Mouse (Mus musculus) spleen, adult 18-20 months (tissue): ENCODE measurements around the gene Gphb5.
"Not testable (repeated sequence)": the region's sequence is repeated elsewhere in the genome, so short reads cannot be mapped to it uniquely, and the experiment has no call there.

Experiments used
- DNase-seq, 2 experiments: peaks; one replicate each; pipeline ENCODE4 v3.0.0; 2022; ENCODE audit warnings: mixed read lengths in 2 of 2

Gphb5 gene

GRCm38 (mm10) chr12:75416681-75417080, at the start of gene Gphb5:
Gphb5 (minus strand) TSS chr12:75416781.
- DNase-seq: no peak

- DNase-seq: no peak
Measured at GRCm38 (mm10) chr12:75466206-75466605, 49.6 kb upstream of the Gphb5 start.

GRCm38 (mm10) chr12:75464016-75464769, 47.6 kb upstream of the Gphb5 start:
- DNase-seq: peak in 1 of 2 experiments; percentile 7

- no peak for DNase-seq
Measured at GRCm38 (mm10) chr12:75460561-75460960, 44.0 kb upstream of the Gphb5 start.

- DNase-seq: no peak
Measured at GRCm38 (mm10) chr12:75459656-75460055, 43.1 kb upstream of the Gphb5 start.

GRCm38 (mm10) chr12:75453441-75453840, 36.9 kb upstream of the Gphb5 start:
- DNase-seq: no peak

GRCm38 (mm10) chr12:75453027-75453426, 36.4 kb upstream of the Gphb5 start:
- DNase-seq: no peak

- no peak for DNase-seq
Measured at GRCm38 (mm10) chr12:75450592-75450991, 34.0 kb upstream of the Gphb5 start.

- DNase-seq: no peak
Measured at GRCm38 (mm10) chr12:75450011-75450410, 33.4 kb upstream of the Gphb5 start.

- DNase-seq: no peak
Measured at GRCm38 (mm10) chr12:75449475-75449966, 32.9 kb upstream of the Gphb5 start.

- peak in 1 of 2 experiments; percentile 16 for DNase-seq
Measured at GRCm38 (mm10) chr12:75448921-75449320, 32.3 kb upstream of the Gphb5 start.

GRCm38 (mm10) chr12:75446245-75446644, 29.7 kb upstream of the Gphb5 start:
- no peak for DNase-seq

GRCm38 (mm10) chr12:75432400-75432799, 15.8 kb upstream of the Gphb5 start:
- not testable (repeated sequence) for DNase-seq

GRCm38 (mm10) chr12:75429685-75430396, 13.3 kb upstream of the Gphb5 start:
- no peak for DNase-seq

GRCm38 (mm10) chr12:75428719-75429118, 12.1 kb upstream of the Gphb5 start:
- DNase-seq: no peak

GRCm38 (mm10) chr12:75425882-75426281, 9.3 kb upstream of the Gphb5 start:
- DNase-seq: no peak

- DNase-seq: no peak
Measured at GRCm38 (mm10) chr12:75424817-75425216, 8.2 kb upstream of the Gphb5 start.

GRCm38 (mm10) chr12:75424359-75424758, 7.8 kb upstream of the Gphb5 start:
- DNase-seq: no peak

GRCm38 (mm10) chr12:75414991-75415390, 1.6 kb downstream of the Gphb5 start:
- DNase-seq: no peak

GRCm38 (mm10) chr12:75412964-75413363, 3.6 kb downstream of the Gphb5 start:
- peak in 1 of 2 experiments; percentile 4 for DNase-seq

- DNase-seq: no peak
Measured at GRCm38 (mm10) chr12:75397077-75397476, 19.5 kb downstream of the Gphb5 start.

- no peak for DNase-seq
Measured at GRCm38 (mm10) chr12:75396616-75397015, 20.0 kb downstream of the Gphb5 start.

GRCm38 (mm10) chr12:75394011-75394773, 22.4 kb downstream of the Gphb5 start:
- no peak for DNase-seq
